Mouse (Mus musculus) erythroblast, embryonic 14.5 days (primary cell): ENCODE data around the gene Utrn. TPM values are rescaled to one million over a fixed set of nuclear protein-coding genes. Genes with fewer than 3 reads are reported as not detected.

Source experiments
- H3K27me3 ChIP-seq: 2 replicates; pipeline ENCODE4 v1.6.1; 2012; ENCODE audit warnings: inconsistent platforms; ENCODE audit not compliant: control insufficient read depth
- H3K36me3 ChIP-seq: 2 replicates; pipeline ENCODE4 v1.6.1; 2012; ENCODE audit warnings: mild to moderate bottlenecking, inconsistent platforms; ENCODE audit not compliant: control insufficient read depth
- H3K4me1 ChIP-seq: 2 replicates; pipeline ENCODE4 v1.6.1; 2012; ENCODE audit warnings: inconsistent platforms; ENCODE audit not compliant: control insufficient read depth
- H3K4me3 ChIP-seq: replicated peaks from 2 replicates; pipeline ENCODE3; 2012; ENCODE audit warnings: moderate library complexity, mild to moderate bottlenecking, inconsistent platforms
- H3K9me3 ChIP-seq: 2 replicates; pipeline ENCODE4 v1.6.1; 2012; ENCODE audit warnings: low read length, inconsistent platforms, mixed read lengths; ENCODE audit not compliant: control insufficient read depth
- GATA1 ChIP-seq: IDR thresholded peaks from 2 replicates; pipeline ENCODE4 v1.6.1; 2012; ENCODE audit warnings: low read length, inconsistent platforms, mixed read lengths
- TAL1 ChIP-seq: IDR thresholded peaks from 3 replicates; pipeline ENCODE4 v1.6.1; 2012; ENCODE audit warnings: low read length, inconsistent platforms, mixed read lengths
- polyA plus RNA-seq: library from polyadenylated mRNA; stranded (reverse); fragments of >175 nt; gene quantifications from 2 replicates; pipeline ENCODE4 v1.2.3, GENCODE M21; 2012

Gene Utrn
- polyA plus RNA-seq, 1 experiment, result 0.01 TPM

- Histone ChIP-seq H3K9me3 (no peaks in the 10 kb centered on the region), H3K27me3 (no peaks in the 10 kb centered on the region), H3K4me3 (no peak overlapping the region), H3K4me1 (no peaks in the 10 kb centered on the region), H3K36me3 (no peaks in the 10 kb centered on the region)
- TF ChIP-seq GATA1 (no peak), TAL1 (no peak)
Measured at GRCm38 (mm10) chr10:12588051-12588450, 281.1 kb downstream of the Utrn start.

GRCm38 (mm10) chr10:12587318-12587717, 281.8 kb downstream of the Utrn start:
- H3K4me3 ChIP-seq, result no peak overlapping the region
- H3K4me1 ChIP-seq, result no peaks in the 10 kb centered on the region
- no peaks in the 10 kb centered on the region for H3K27me3 ChIP-seq
- TF ChIP-seq TAL1 (no peak), GATA1 (no peak)
- H3K36me3 ChIP-seq, result no peaks in the 10 kb centered on the region
- no peaks in the 10 kb centered on the region for H3K9me3 ChIP-seq

- Histone ChIP-seq H3K27me3 (no peaks in the 10 kb centered on the region), H3K4me3 (no peak overlapping the region), H3K9me3 (no peaks in the 10 kb centered on the region), H3K4me1 (no peaks in the 10 kb centered on the region), H3K36me3 (no peaks in the 10 kb centered on the region)
- TF ChIP-seq GATA1 (no peak), TAL1 (no peak)
Measured at GRCm38 (mm10) chr10:12586825-12587224, 282.3 kb downstream of the Utrn start.

GRCm38 (mm10) chr10:12586200-12586599, 283.0 kb downstream of the Utrn start:
- Histone ChIP-seq H3K4me1 (no peaks in the 10 kb centered on the region), H3K27me3 (no peaks in the 10 kb centered on the region), H3K9me3 (no peaks in the 10 kb centered on the region), H3K4me3 (no peak overlapping the region), H3K36me3 (no peaks in the 10 kb centered on the region)
- no peak for TF ChIP-seq TAL1
- TF ChIP-seq GATA1, result no peak

- Histone ChIP-seq H3K9me3 (no peaks in the 10 kb centered on the region), H3K36me3 (no peaks in the 10 kb centered on the region), H3K4me1 (no peaks in the 10 kb centered on the region), H3K27me3 (no peaks in the 10 kb centered on the region), H3K4me3 (no peak overlapping the region)
- TF ChIP-seq TAL1 (no peak), GATA1 (no peak)
Measured at GRCm38 (mm10) chr10:12583473-12583872, 285.7 kb downstream of the Utrn start.

- H3K4me3 ChIP-seq, result no peak overlapping the region
- H3K27me3 ChIP-seq, result no peaks in the 10 kb centered on the region
- H3K4me1 ChIP-seq, result peaks cover 3% of the 10 kb centered on the region
- H3K36me3 ChIP-seq, result no peaks in the 10 kb centered on the region
- no peaks in the 10 kb centered on the region for H3K9me3 ChIP-seq
- TF ChIP-seq GATA1 (no peak), TAL1 (no peak)
Measured at GRCm38 (mm10) chr10:12579048-12579447, 290.1 kb downstream of the Utrn start.

- no peaks in the 10 kb centered on the region for H3K27me3 ChIP-seq
- no peak overlapping the region for H3K4me3 ChIP-seq
- TF ChIP-seq TAL1, result no peak
- no peak for TF ChIP-seq GATA1
- no peaks in the 10 kb centered on the region for H3K9me3 ChIP-seq
- no peaks in the 10 kb centered on the region for H3K36me3 ChIP-seq
- peaks cover 10% of the 10 kb centered on the region for H3K4me1 ChIP-seq
Measured at GRCm38 (mm10) chr10:12575849-12576435, 293.2 kb downstream of the Utrn start.

- TF ChIP-seq TAL1 (no peak), GATA1 (no peak)
- Histone ChIP-seq H3K4me1 (peaks cover 10% of the 10 kb centered on the region), H3K36me3 (no peaks in the 10 kb centered on the region), H3K27me3 (no peaks in the 10 kb centered on the region), H3K4me3 (no peak overlapping the region), H3K9me3 (no peaks in the 10 kb centered on the region)
Measured at GRCm38 (mm10) chr10:12574760-12575159, 294.4 kb downstream of the Utrn start.

GRCm38 (mm10) chr10:12573601-12574000, 295.6 kb downstream of the Utrn start:
- Histone ChIP-seq H3K4me1 (peaks cover 10% of the 10 kb centered on the region), H3K27me3 (no peaks in the 10 kb centered on the region), H3K36me3 (no peaks in the 10 kb centered on the region), H3K4me3 (no peak overlapping the region), H3K9me3 (no peaks in the 10 kb centered on the region)
- TF ChIP-seq GATA1, result no peak
- no peak for TF ChIP-seq TAL1

GRCm38 (mm10) chr10:12572759-12573158, 296.4 kb downstream of the Utrn start:
- H3K4me3 ChIP-seq, result no peak overlapping the region
- H3K36me3 ChIP-seq, result no peaks in the 10 kb centered on the region
- H3K27me3 ChIP-seq, result no peaks in the 10 kb centered on the region
- no peaks in the 10 kb centered on the region for H3K9me3 ChIP-seq
- H3K4me1 ChIP-seq, result peaks cover 10% of the 10 kb centered on the region
- TF ChIP-seq GATA1 (no peak), TAL1 (no peak)
